Mouse (Mus musculus) ES-E14 (cell line): ENCODE measurements around the gene Lhx5. TPM values are rescaled to one million over a fixed set of nuclear protein-coding genes. Genes with fewer than 3 reads are reported as not detected.

Experiments used
- DNase-seq: peaks from one replicate; pipeline ENCODE4 v3.0.0-alpha.2; 2013; ENCODE audit warnings: low read depth, low spot score
- H3K27ac ChIP-seq: 2 replicates; pipeline ENCODE4 v1.5.1; 2012; ENCODE audit warnings: low read depth, mild to moderate bottlenecking, low read length, moderate library complexity, mixed read lengths; ENCODE audit not compliant: poor library complexity, insufficient read depth, severe bottlenecking
- H3K36me3 ChIP-seq: 2 replicates; pipeline ENCODE4 v1.6.1; 2012; ENCODE audit warnings: mild to moderate bottlenecking, low read length, moderate library complexity, mixed read lengths; ENCODE audit not compliant: control insufficient read depth, poor library complexity, insufficient read depth, severe bottlenecking
- H3K4me1 ChIP-seq, 2 experiments: fragments of 150-350 bp in 1 of 2; sonication (generic) in 1 of 2; 2 replicates each; pipeline ENCODE4 v1.6.1; 2012; ENCODE audit warnings: low read length in 2 of 2, mild to moderate bottlenecking in 1 of 2, mixed read lengths in 1 of 2; ENCODE audit not compliant: control insufficient read depth in 2 of 2, insufficient read depth in 2 of 2, poor library complexity in 1 of 2
- H3K4me3 ChIP-seq, 2 experiments: fragments of 150-350 bp in 1 of 2; sonication (generic) in 1 of 2; 2 replicates each; pipeline ENCODE4 v1.5.1; 2012; ENCODE audit warnings: low read length in 2 of 2, low read depth in 1 of 2, mild to moderate bottlenecking in 1 of 2, mixed read lengths in 1 of 2; ENCODE audit not compliant: insufficient read depth in 1 of 2, poor library complexity in 1 of 2, severe bottlenecking in 1 of 2
- H3K9ac ChIP-seq: 2 replicates; pipeline ENCODE4 v1.6.1; 2012; ENCODE audit warnings: low read depth, mild to moderate bottlenecking, low read length, mixed read lengths; ENCODE audit not compliant: poor library complexity, insufficient read depth, severe bottlenecking
- H3K9me3 ChIP-seq: fragments of 150-350 bp; sonication (generic); 2 replicates; pipeline ENCODE4 v1.6.1; 2012; ENCODE audit warnings: low read depth, mild to moderate bottlenecking, low read length; ENCODE audit not compliant: control insufficient read depth, insufficient read depth
- CHD2 ChIP-seq: IDR thresholded peaks from 2 replicates; pipeline ENCODE4 v1.6.1; 2014; ENCODE audit warnings: mild to moderate bottlenecking, low read depth, low read length, inconsistent platforms
- HCFC1 ChIP-seq: IDR thresholded peaks from 2 replicates; pipeline ENCODE4 v1.6.1; 2012; ENCODE audit warnings: low read length, inconsistent platforms, borderline replicate concordance; ENCODE audit not compliant: insufficient read depth
- MAFK ChIP-seq: IDR thresholded peaks from 2 replicates; pipeline ENCODE4 v1.6.1; 2014; ENCODE audit warnings: mild to moderate bottlenecking, low read depth, low read length, inconsistent platforms; ENCODE audit not compliant: insufficient read depth
- ZC3H11A ChIP-seq: IDR thresholded peaks from 2 replicates; pipeline ENCODE4 v1.6.1; 2012; ENCODE audit warnings: low read depth, mild to moderate bottlenecking, inconsistent platforms, low read length, borderline replicate concordance
- ZNF384 ChIP-seq: IDR thresholded peaks from 2 replicates; pipeline ENCODE4 v1.6.1; 2012; ENCODE audit warnings: low read depth, low read length, inconsistent platforms
- in situ Hi-C, 2 experiments: fragments of 600-800 bp; cut with MboI; formaldehyde crosslinking; loops; one replicate each; pipeline ENCODE4 v1.15.1; 2025; ENCODE audit warnings: low sequenced_read_pairs in 2 of 2, inconsistent platforms in 1 of 2; ENCODE audit not compliant: unreplicated experiment in 2 of 2
- total RNA-seq: library from RNA; depleted of rRNA; stranded (reverse); fragments of 300-350 nt; gene quantifications from 2 replicates; pipeline ENCODE4 v1.2.3, GENCODE M21; 2012

The Lhx5 gene
- total RNA-seq, 1 experiment, result 0.13 TPM

- no peak for DNase-seq
Observed at GRCm38 (mm10) chr5:120428990-120429389, 2.5 kb upstream of the Lhx5 start.

GRCm38 (mm10) chr5:120429692-120430091, 1.8 kb upstream of the Lhx5 start:
- Histone ChIP-seq H3K9ac (no peak overlapping the region), H3K9me3 (no peaks in the 10 kb centered on the region), H3K36me3 (no peaks in the 10 kb centered on the region), H3K4me1 (peaks cover 0 to 13% of the 10 kb centered on the region in 2 experiments; a peak in 1 of 4 replicates), H3K4me3 (no peak overlapping the region), H3K27ac (no peak overlapping the region)
- in situ Hi-C loops, result loop anchor here (5.0 to 10.0 kb wide), 3 partner anchors 592 to 757 kb away; partner anchors contain the start of gene Tbx3 (in 2 of the 2)
- TF ChIP-seq HCFC1, result no peak
- TF ChIP-seq CHD2, result no peak
- no peak for TF ChIP-seq ZNF384
- TF ChIP-seq MAFK, result no peak
- no peak for TF ChIP-seq ZC3H11A
- DNase-seq, result no peak

More at GRCm38 (mm10) chr5:120428990-120429389, 2.5 kb upstream of the Lhx5 start:
- Histone ChIP-seq H3K9ac (no peak overlapping the region), H3K27ac (no peak overlapping the region), H3K4me3 (no peak overlapping the region), H3K36me3 (no peaks in the 10 kb centered on the region), H3K9me3 (no peaks in the 10 kb centered on the region), H3K4me1 (peaks cover 0 to 13% of the 10 kb centered on the region in 2 experiments; a peak in 1 of 4 replicates)
- in situ Hi-C loops, result no loop called here
- TF ChIP-seq CHD2, result no peak
- TF ChIP-seq ZNF384, result no peak
- no peak for TF ChIP-seq HCFC1
- no peak for TF ChIP-seq MAFK
- no peak for TF ChIP-seq ZC3H11A

GRCm38 (mm10) chr5:120431001-120431583, 407 bp upstream of the Lhx5 start:
- Histone ChIP-seq H3K9ac (no peak overlapping the region), H3K9me3 (no peaks in the 10 kb centered on the region), H3K27ac (no peak overlapping the region), H3K4me1 (peaks cover 0 to 14% of the 10 kb centered on the region in 2 experiments; a peak in 1 of 4 replicates), H3K36me3 (no peaks in the 10 kb centered on the region), H3K4me3 (no peak overlapping the region; a peak in 1 of 4 replicates)
- no peak for DNase-seq
- in situ Hi-C loops, result loop anchor here (5.0 to 10.0 kb wide), 3 partner anchors 594 to 759 kb away; partner anchors contain the start of gene Tbx3 (in 2 of the 2)
- no peak for TF ChIP-seq CHD2
- TF ChIP-seq HCFC1, result peak; percentile 62

GRCm38 (mm10) chr5:120432486-120433015, 1.1 kb downstream of the Lhx5 start:
- no peak for DNase-seq
- Histone ChIP-seq H3K4me3 (no peak overlapping the region), H3K9me3 (no peaks in the 10 kb centered on the region), H3K9ac (no peak overlapping the region), H3K27ac (no peak overlapping the region), H3K36me3 (no peaks in the 10 kb centered on the region), H3K4me1 (peaks cover 0 to 6% of the 10 kb centered on the region in 2 experiments; a peak in 1 of 4 replicates)
- TF ChIP-seq CHD2 (no peak), ZNF384 (no peak), ZC3H11A (no peak), HCFC1 (no peak)
- in situ Hi-C loops, result loop anchor here (5.0 to 10.0 kb wide), 3 partner anchors 595 to 760 kb away; partner anchors contain the start of gene Tbx3 (in 2 of the 2)
